Mouse (Mus musculus): ENCODE results near the gene Cnksr1.

Cnksr1 gene

DNA sequence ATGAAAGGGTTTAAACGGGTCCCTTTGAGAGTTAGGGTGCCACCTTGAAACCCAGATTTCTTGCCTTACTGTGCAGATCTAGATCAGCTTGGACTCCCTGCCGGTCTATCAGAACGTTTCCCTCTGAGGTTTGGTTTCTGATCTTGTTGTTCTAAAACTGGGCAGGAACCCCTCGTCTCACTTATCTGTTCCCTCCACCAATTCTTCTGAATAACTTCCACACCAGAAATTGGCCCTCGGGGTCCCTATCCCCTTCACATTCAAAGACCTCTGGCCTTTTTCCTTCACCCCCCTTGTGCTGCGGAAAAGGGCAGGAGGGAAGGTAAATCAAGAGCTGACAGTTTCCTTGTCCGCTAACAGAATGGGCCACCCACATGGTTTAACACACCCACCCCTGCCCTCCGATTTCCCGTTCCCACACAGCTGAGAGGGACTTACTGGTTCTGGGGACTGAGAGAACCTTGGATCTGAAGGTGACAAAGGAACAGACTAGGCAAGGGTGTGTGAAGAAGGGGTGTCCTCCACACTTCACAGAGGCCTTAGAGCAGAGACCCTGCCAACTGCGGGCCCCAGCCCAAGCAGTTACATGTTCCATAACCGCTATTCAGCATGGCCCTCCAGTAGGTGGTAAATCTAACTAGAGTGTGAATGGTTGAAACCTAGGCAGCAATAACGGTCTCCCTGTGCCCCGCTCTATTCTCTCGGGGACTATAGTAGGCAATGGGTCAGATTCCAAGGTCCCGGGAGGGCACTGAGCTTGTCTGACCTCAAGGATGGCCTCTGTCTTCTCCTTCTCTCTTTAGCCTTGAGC, 14.9 kb upstream of the Cnksr1 start:
- DNase-seq (ENCODE audit: low spot score in 2 of 2), result no peak

DNA sequence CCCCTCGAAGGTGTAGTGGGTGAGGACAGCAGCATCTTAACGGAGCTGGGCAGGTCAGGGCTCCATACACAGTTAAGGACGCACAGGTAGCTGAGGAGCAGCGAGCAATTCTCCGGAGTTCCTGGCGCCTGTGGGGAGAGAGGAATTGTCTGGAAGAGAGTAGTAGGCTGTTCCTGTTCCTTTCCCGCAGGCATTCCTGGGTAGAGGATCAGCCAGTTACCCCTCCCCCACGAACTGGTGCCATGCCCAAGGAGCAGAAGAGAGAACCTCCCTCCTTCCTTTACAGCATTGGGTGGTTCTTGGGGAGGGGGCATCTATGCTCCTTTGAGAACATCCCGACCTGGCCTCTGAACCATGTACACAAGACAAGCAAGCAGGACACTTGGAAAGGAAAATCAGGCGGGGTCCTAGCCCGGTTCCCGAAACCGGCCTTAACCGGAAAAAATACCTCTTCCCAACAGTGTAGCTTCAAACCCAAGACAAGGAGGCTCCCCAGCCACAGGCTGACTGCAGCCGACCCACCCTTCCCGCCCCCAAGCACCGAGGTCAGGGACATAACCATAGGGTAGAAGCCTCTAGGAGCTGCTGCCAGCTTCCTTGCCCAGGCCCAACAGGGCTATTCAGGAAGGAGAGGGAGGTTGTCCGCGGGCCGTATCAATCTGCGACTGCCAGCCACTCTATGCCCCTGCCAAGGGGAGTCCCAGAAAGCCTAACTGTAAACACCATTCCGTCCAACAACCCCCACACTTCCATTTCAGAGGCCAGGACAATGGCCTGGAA, 14.1 kb upstream of the Cnksr1 start:
- DNase-seq (ENCODE audit: low spot score in 2 of 2), result no peak

DNA sequence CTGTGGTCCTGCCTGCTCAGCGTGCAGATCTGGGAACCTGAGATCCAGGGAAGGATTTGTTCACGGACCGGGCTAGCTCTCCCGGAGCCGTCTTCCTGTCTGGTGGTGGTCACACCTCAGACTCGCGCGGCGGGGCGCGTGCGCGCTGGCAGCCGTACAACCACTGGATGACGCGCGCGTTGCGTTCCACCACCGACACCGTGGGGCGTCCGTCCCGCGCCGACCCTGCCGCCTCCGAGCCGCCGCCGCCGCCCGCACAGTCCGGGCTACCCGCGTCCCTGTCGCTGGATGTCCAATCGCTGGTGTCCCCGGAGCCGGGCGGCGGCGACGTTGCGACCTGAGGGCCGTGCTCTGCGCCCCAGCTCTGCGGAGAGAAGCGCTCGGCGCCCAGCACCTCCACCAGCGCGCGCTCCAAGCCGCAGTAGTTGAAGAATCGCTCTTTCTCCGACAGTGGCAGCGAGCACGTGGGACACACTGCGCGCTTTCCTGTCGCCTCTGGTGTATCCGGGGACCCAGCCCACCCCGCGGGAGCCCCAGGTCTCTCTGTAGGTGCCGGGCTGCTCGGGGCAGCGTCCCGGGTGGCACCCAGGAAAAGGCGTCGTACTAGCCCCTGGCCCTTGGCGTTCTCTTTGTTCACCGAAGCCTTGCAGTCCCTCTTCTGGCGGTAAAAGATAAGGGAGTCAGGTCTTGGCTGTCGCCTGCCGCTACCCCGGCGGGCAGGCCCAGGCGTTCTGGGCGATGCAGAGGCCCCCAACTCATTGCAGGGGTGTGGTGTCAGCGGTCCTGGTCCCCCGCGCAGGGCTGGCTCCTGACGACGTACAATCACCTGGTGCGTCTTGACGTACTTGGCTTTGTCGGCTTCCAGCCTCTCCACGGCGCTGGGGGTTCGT, 13.3 kb upstream of the Cnksr1 start:
- DNase-seq (ENCODE audit: low spot score in 2 of 2), result no peak

DNA sequence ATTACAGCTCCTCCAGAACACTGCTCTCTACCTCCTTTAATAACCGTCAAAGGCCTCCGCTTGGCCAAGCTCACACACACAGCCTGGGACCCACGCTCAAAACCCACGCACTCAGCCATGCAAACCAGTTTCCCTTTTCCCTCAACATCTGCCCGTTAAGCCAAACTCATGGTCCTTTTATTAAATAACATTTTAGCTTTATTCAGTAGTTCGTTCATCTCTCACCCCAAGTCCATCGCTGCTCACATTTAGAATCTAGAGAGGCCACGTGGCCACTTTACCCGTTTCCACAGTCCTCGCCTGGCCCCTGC, 12.7 kb upstream of the Cnksr1 start:
- no peak for DNase-seq (ENCODE audit: low spot score in 2 of 2)

DNA sequence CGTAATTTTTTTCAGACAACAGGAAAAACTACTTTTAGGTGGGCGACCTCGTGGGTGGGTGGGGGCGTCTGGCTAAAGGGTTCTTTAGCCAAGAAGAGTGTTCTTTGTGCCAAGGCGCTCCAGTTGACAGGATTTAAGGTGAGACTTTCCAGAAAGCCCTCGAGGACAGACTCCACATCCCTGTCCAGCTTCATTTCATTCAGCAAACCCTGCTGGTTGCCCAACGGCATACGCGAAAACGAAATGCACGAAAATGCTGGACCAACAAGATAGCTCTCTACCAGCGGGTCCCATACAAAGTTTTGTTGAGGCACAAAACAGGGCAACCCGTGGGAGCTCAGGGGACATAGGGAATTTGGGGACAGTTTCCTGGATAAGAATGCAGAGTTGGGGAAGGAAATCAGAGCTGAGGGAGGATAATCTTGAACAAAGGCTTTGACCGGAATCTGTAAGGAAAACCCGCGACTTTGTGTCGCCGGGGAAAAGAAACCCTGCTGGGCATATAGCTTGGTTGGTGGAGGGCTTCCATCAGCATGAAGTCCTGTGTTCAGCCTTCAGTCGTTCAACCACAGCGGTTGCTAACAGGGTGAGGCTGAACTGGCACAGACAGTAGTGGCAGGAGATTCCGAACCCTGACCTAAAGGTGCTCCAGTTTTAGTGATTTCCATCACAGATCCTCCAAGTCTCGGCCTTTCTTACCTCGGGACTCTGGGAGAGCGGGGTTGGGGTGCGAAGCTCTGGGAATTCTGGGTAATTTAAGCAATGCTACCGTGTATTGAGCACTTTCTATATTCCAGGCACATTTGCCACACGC, 12.1 kb upstream of the Cnksr1 start:
- DNase-seq (ENCODE audit: low spot score in 2 of 2), result no peak

DNA sequence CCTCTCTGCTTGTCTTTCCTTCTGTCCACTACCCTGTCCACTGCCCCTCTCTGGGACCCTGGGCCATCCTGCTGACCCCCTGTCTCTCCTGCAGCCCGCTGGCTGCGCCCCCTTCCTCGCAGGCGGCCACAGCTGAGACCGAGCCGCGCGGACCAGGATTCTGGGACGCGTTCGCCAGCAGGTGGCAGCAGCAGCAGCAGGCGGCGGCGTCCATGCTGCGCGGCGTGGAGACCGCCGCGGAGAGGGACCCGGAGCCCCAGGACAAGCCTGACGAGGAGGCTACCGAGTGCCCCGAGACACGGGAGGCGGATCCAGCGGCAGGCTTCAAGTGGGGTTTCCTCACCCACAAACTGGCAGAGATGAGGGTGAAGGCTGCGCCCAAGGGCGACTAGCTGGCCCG, 11.5 kb upstream of the Cnksr1 start:
- peak; percentile 45 to 69 for DNase-seq (ENCODE audit: low spot score in 2 of 2)

DNA sequence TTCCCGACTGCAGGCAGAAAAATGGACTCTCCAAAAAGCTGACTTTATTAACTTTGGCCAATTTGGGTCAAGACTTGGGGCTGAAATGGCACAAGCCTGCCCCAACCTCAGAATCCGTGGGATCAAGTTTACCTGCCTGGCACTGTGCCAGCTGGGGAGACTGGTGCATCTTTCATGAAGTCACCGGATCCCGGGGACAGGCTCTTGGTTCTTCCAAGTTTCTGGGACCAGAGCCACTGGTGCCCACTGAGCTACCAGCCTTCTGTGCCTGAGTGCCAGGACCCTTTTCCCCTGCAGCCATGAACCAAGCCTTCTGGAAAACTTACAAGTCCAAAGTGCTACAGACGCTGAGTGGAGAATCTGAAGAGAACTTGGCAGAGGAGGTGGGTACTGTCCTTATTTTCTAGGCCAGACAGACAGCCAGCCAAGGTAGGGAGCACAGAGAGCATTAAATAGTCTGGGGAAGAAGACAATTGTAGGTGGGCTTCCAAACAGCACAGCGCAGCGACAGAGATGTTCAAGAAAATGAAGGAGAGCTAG, 8.6 kb upstream of the Cnksr1 start, which contains the start of gene Gm30191:
Gm30191 (plus strand) TSS at position 217 of the 540 bp plus-strand sequence.
- DNase-seq (ENCODE audit: low spot score in 2 of 2), result no peak

DNA sequence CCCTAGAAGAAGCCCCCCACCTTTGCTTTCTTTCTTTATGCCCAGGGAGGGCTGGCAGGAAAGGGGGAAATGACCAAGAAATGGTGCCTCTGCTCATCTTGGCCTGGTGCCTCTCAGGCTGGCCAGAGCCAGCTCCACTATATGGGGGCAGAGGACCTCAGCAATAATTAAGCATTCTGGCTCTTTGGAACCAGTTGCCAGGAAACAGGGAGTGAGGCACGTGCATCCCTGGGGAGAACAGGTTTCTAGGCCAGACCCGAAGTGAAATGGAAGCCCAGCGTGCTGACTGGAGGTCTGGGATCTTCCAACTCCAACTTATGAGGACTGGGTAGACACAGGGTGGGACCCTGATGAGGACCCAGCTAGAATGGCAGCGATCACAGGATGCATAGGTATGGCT, 8.1 kb upstream of the Cnksr1 start:
- DNase-seq (ENCODE audit: low spot score in 2 of 2), result no peak

DNA sequence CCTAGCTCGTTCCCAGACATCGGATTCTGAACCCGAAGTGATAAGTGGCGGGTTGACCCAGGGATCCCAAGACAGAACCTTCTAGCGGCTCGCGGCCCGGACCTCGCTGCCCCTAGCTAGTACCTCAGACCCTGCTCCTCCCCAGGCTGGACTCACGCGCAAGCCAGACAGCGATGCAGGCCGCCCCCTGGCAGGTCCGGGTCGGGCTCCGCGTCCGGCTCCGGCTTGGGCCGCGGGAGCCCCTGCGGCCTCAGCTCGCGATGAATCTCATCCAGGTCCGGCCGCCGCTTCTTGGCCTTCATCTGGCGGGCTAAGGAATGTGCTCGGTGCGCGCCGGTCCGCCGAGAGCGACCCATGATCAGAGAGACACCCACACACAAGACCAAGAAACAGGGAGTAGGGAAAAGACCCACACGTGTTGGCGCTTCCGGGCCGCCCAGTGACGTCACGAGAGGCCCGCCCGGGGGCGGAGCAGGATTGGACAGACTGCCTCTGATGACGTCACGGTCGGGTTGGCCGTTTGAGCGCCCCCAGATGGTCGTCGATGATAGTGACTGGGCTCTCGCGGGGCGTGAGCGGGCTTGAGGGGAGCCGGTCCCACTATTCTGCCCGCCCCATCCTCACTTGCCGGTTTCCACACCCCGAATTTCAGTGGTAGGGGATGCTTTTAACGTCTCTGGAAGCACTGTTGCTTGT, 7.1 kb upstream of the Cnksr1 start, which contains the start of gene Zfp593:
Zfp593 (minus strand) TSS at position 445 of the 696 bp plus-strand sequence.
- peak; percentile 95 to 96 for DNase-seq (ENCODE audit: low spot score in 2 of 2)

DNA sequence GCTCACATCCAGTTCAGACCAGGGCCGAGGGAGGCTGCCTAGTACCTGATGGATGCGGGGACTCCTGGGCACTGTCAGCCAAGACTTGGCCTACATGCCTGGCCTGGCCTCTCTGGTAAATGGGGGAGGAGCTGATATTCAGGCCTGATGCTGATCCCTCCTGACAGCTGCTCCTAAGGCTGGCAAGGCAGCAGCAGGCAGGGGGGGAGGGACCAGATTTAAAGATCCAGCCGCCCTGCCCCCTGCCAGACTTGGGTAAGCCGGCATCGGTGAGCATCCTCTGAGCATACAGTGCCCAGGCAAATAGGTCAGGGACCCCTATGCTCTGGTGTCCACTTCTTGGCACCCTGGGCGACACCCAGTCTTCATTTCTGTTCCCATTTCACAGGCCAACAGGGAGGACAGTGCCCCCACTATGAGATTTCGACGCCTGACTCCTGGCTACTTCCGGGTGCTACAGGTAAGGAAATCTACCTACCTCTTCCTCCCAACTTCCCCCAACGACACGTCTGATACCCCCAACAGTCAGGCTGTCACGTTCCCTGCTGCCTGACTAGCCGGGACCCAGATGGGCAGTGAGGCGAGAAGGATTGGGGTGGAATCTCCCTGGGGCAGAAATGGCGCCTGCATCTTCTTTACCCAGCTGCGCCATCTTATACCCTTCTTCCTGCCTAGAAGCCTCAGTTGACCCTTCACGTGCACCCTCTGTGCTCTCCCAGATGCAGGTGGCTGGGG, 5.5 kb upstream of the Cnksr1 start, which contains the start of gene E130218I03Rik:
E130218I03Rik (plus strand) TSS at position 147 of the 735 bp plus-strand sequence.
- no peak for DNase-seq (ENCODE audit: low spot score in 2 of 2)

DNA sequence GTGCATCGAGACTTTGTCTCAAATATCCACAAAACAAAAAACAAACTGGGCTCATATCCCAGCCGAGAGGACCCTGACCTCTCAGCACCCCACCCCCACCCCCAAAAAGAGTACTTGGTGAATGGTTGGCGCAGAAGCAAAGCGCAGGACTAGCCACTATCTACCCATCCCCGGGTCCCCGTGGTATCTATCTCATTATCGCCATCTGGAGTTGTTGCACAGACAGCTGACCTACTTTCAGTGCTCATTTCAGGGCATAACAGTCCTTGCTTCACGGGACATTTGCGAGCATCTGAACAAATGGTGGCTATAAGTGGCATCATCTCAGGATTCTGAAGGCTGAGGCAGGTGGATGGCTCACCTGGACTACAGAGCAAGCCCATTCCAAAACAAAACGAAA, 487 bp upstream of the Cnksr1 start:
- DNase-seq (ENCODE audit: low spot score in 2 of 2), result no peak

DNA sequence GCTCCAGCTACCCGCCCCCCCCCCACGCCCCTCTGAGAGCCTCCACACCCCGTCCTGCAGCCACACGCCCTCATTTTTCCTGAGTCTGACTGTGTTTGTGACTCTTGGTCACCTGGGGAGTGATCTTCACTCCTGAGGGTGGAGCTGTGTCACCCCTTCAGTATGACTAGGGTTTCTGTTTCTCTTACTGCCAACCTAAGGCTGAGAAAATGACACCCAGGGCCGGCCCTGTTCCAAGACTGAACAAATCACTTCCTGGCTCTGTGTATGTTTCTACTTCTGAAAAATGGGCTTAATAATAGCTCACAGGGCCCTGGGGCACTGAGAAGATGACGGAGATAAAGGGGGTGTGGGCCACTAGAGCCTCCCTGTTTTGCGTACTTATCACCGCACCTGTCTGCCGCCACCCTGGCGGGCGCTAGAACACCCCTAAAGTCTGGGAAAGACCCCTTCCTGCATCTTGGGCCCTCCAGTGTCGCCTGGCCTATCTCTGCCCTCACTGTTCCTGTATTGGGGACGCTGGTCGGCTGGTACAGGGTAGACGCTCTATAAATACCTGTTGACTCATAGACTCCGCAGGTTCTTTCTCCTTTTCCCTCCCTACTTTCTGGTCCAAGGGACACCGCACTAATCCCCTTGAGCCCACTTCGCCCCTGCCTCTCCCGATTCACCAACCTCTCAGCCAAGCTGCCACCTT, 469 bp downstream of the Cnksr1 start:
- no peak for DNase-seq (ENCODE audit: low spot score in 2 of 2)

DNA sequence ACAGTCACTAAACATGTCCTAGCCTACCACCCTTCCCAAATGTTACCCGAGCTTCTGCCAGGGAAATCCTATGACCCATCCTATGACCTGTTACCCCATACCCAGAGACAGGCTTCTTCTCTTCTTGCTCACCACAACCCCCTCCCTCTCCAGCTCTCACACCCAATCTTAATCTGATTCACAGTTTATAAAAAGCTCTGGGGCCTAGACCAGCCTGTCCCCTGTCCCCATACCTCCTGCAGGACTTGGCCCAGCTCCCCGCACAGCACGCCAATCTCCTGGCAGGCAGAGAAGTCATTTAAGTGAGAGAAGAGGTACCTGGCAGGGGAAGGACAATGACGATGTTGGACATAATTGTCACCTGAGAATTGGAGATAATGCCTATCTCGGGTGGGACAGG, 3.3 kb downstream of the Cnksr1 start:
- no peak for DNase-seq (ENCODE audit: low spot score in 2 of 2)

DNA sequence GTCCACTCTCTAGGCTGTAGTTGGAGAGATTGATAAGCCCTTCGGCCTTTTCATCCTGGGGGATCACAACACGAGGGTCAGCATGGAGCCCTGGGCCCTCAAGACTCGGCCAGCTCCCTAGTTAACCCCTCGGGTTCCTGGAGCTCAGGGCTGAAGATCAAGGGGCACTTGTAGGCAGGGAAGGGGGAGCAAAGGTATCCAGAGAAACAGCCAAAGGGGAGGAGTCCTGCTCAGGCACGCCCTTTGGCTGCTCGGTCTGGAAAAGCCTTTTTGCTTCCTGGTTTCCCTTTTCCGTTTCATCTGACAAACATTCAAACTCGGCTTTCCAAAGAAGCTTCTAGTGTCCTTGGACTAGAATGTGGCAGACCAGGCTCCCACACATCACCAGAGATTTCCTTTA, 7.8 kb downstream of the Cnksr1 start:
- DNase-seq (ENCODE audit: low spot score in 2 of 2), result no peak

DNA sequence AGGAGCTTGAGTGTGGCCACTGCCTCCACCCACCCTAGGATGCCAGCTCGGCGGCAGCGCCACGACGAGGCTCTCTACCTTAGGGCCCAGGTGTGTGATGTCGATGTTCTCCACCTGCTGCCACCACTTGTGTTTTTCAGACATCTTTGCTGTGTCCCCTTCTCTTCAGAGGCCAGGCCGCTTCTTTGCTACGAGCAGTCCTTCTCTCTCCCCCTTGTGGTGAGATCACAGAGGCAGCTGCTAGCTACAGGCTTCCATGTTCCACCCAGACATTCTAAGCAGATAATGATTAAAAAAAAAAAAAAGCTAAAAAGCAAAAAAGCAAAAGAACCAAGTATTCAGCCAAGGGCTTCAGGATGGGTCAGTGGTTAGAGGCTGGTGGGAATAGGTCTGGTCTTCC, 11.0 kb downstream of the Cnksr1 start, which contains the start of gene Catsper4:
Catsper4 (minus strand) TSS at position 190 of the 400 bp plus-strand sequence.
- no peak for DNase-seq (ENCODE audit: low spot score in 2 of 2)

DNA sequence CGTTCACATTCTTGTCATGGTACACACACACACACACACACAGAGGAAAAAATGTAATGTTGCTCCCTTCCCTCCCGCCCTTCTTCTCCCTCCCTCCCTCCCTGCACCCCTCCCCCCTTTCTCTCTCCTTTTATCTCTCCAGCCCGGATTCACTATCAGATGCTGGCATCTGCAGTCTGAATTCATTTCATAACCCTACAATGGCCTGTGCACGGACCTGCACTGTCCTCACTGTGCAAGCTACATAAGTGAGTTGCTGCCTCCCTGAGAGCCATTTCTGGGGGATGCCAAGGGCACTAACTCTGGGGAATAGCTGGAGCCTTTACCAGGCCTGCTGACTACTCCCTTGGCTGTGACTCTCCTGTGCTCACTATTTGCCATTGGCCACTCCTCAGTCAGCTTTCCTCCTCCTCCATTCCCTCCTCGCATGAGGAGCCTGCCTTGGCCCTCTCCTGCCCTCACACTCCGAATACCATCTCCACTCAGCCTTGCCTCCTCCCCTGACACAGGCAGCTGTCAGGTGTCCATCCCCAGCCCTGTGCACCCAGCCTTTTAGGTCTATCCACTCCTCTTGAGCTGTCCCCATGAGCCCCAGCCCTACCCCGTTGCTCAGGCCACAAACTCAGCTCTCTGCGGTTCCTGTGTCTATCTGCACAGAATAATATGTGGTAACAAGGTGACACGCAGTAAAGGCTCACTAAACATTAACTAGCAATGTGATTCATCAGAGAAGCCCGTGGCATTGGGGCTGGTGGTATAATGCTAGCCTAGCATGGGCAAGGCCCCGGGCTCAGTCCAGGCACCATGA, 15.2 kb downstream of the Cnksr1 start:
- no peak for DNase-seq (ENCODE audit: low spot score in 2 of 2)

DNA sequence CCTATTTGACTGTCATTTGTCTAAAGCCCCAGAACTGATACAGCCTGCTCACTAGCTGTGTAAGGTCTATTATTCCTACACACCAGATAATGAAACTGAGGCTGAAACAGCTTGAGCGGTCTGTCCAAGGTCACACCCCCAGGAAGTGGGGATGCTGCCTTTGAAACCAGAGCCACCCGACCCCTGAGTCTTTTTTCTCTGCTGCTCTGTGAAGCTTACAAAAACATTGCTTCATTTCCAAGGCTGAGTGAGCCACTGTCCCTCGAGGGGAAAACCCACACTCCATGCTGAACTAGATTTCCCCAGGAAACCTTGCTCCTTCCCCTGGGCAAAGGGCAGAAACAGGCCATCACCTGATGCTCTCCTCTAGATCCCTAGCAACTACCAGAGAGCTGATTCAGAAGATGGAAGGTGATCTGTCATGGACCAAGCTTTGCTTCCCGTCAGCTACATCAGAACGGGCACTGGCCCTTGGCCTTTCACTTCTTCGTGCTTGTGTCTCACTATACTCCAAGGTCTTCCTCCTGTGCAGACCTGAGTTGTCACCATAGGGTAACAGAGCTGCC, 31.6 kb downstream of the Cnksr1 start:
- no peak for DNase-seq (ENCODE audit: low spot score in 2 of 2)
